Mouse (Mus musculus) heart, postnatal 36 days (tissue): Measurements from ENCODE around the gene Hoxa10. TPM values are rescaled to one million over a fixed set of nuclear protein-coding genes. Genes with fewer than 3 reads are reported as not detected.

Experiments
- DNase-seq, 2 experiments: peaks; one replicate each; pipeline ENCODE4 v3.0.0; 2021 to 2022
- intact Hi-C: fragments of 180-260 bp; cut with DNase I; formaldehyde crosslinking; loops from one replicate; pipeline ENCODE4 v1.15.1; 2025
- total RNA-seq, 2 experiments: library from RNA; stranded (reverse); gene quantifications; 2 replicates each; pipeline ENCODE4 v1.2.3; 2021

The Hoxa10 gene
- total RNA-seq, 2 experiments from 2014 or later = not detected

GRCm38 (mm10) chr6:52211170-52211935, 29.3 kb downstream of the Hoxa10 start:
- intact Hi-C loops = no loop called here
- peak; percentile 75 to 77 for DNase-seq

GRCm38 (mm10) chr6:52209685-52210046, 31.0 kb downstream of the Hoxa10 start:
- intact Hi-C loops = no loop called here
- DNase-seq = no peak

GRCm38 (mm10) chr6:52208868-52209684, 31.6 kb downstream of the Hoxa10 start:
- intact Hi-C loops = no loop called here
- DNase-seq = no peak

GRCm38 (mm10) chr6:52208072-52208867, 32.4 kb downstream of the Hoxa10 start, which contains the start of gene Hoxa6:
Hoxa6 (minus strand) TSS chr6:52208722.
- intact Hi-C loops = no loop called here
- DNase-seq = no peak

- intact Hi-C loops = no loop called here
- DNase-seq = no peak
Observed at GRCm38 (mm10) chr6:52207684-52207976, 33.0 kb downstream of the Hoxa10 start.

GRCm38 (mm10) chr6:52206882-52207683, 33.6 kb downstream of the Hoxa10 start:
- intact Hi-C loops = no loop called here
- DNase-seq = no peak

GRCm38 (mm10) chr6:52205638-52206621, 34.7 kb downstream of the Hoxa10 start:
- intact Hi-C loops = loop anchor here (2.0 kb wide), 1 partner anchor 335 kb away; no protein-coding TSS in a partner anchor
- no peak for DNase-seq

- intact Hi-C loops = loop anchor here (2.0 kb wide), 1 partner anchor 334 kb away; no protein-coding TSS in a partner anchor
- DNase-seq = no peak
Observed at GRCm38 (mm10) chr6:52205221-52205620, 35.4 kb downstream of the Hoxa10 start.

- intact Hi-C loops = loop anchor here (2.0 kb wide), 1 partner anchor 333 kb away; no protein-coding TSS in a partner anchor
Observed at GRCm38 (mm10) chr6:52204050-52204752, 36.5 kb downstream of the Hoxa10 start, which contains the start of gene Hoxa5. Hoxa5 (minus strand) TSS chr6:52204587.

GRCm38 (mm10) chr6:52203371-52204049, 37.1 kb downstream of the Hoxa10 start:
- intact Hi-C loops = loop anchor here (2.0 kb wide), 1 partner anchor 333 kb away; no protein-coding TSS in a partner anchor

More at GRCm38 (mm10) chr6:52204050-52204752, 36.5 kb downstream of the Hoxa10 start, which contains the start of gene Hoxa5:
- peak in 1 of 2 experiments; percentile 75 for DNase-seq

GRCm38 (mm10) chr6:52203121-52203370, 37.6 kb downstream of the Hoxa10 start:
- intact Hi-C loops = no loop called here
- no peak for DNase-seq

More at GRCm38 (mm10) chr6:52203371-52204049, 37.1 kb downstream of the Hoxa10 start:
- DNase-seq = no peak

GRCm38 (mm10) chr6:52202362-52203120, 38.1 kb downstream of the Hoxa10 start:
- DNase-seq = no peak
- intact Hi-C loops = no loop called here

- no peak for DNase-seq
- intact Hi-C loops = no loop called here
Observed at GRCm38 (mm10) chr6:52201269-52201668, 39.4 kb downstream of the Hoxa10 start.

- intact Hi-C loops = no loop called here
- DNase-seq = no peak
Observed at GRCm38 (mm10) chr6:52200751-52201250, 39.9 kb downstream of the Hoxa10 start.

- intact Hi-C loops = no loop called here
- DNase-seq = no peak
Observed at GRCm38 (mm10) chr6:52200073-52200750, 40.4 kb downstream of the Hoxa10 start.

- DNase-seq = no peak
- intact Hi-C loops = loop anchor here (1.0 kb wide), 1 partner anchor 195 kb away; no protein-coding TSS in a partner anchor
Observed at GRCm38 (mm10) chr6:52197271-52197670, 43.4 kb downstream of the Hoxa10 start.
